Mouse (Mus musculus) cerebellum, adult 2 months (tissue): ENCODE results near the gene Dapp1. TPM values are rescaled to one million over a fixed set of nuclear protein-coding genes. Genes with fewer than 3 reads are reported as not detected.

Experiments used
- DNase-seq, 2 experiments: peaks; one replicate each; pipeline ENCODE4 v3.0.0; 2021
- H3K27ac ChIP-seq: fragments of 200-500 bp; 2 replicates; pipeline ENCODE4 v1.5.1; 2012; ENCODE audit warnings: low read length, control low read depth, inconsistent platforms; ENCODE audit not compliant: insufficient read depth
- H3K27me3 ChIP-seq: fragments of 200-500 bp; 2 replicates; pipeline ENCODE4 v1.6.1; 2012; ENCODE audit warnings: inconsistent platforms, mild to moderate bottlenecking, low read length, moderate library complexity; ENCODE audit not compliant: control insufficient read depth, insufficient read depth
- H3K4me1 ChIP-seq: fragments of 200-500 bp; 2 replicates; pipeline ENCODE4 v1.6.1; 2011; ENCODE audit warnings: low read length; ENCODE audit not compliant: control insufficient read depth, insufficient read depth
- H3K4me3 ChIP-seq: fragments of 200-500 bp; replicated peaks from 2 replicates; pipeline ENCODE3; 2011; ENCODE audit warnings: mild to moderate bottlenecking, low read depth, low read length, control low read depth; ENCODE audit not compliant: insufficient read depth
- CTCF ChIP-seq: fragments of 200-500 bp; IDR thresholded peaks from 2 replicates; pipeline ENCODE4 v1.5.1; 2011; ENCODE audit warnings: low read depth, mild to moderate bottlenecking, control low read depth, low read length, moderate library complexity, borderline replicate concordance; ENCODE audit not compliant: insufficient read depth
- POLR2A ChIP-seq: fragments of 200-500 bp; IDR thresholded peaks from 2 replicates; pipeline ENCODE4 v1.6.1; 2011; ENCODE audit warnings: low read length, control low read depth, borderline replicate concordance; ENCODE audit not compliant: insufficient read depth
- WGBS: fragments of 180-500 bp; shearing (Covaris S2); methylation state at CpG from one replicate; pipeline ENCODE4 v1.1.7; 2018; 5-methylcytosine and 5-hydroxymethylcytosine counted together
- polyA plus RNA-seq: library from polyadenylated mRNA; depleted of rRNA; stranded (reverse); fragments of >200 nt; gene quantifications from 2 replicates; pipeline ENCODE4 v1.2.3, GENCODE M21; 2012

The Dapp1 gene
- polyA plus RNA-seq, 1 experiment, result 1.1 TPM

GRCm38 (mm10) chr3:137959456-137959855 is 21.9 kb downstream of the Dapp1 start:
- TF ChIP-seq CTCF, result no peak
- TF ChIP-seq POLR2A, result no peak
- 48% methylated on average over 4 of the region's 4 CpGs for WGBS
- H3K27me3 ChIP-seq, result no peaks in the 10 kb centered on the region
- H3K4me1 ChIP-seq, result peaks cover 7% of the 10 kb centered on the region
- H3K27ac ChIP-seq, result no peak overlapping the region
- DNase-seq, result peak in 1 of 2 experiments; percentile 53
- H3K4me3 ChIP-seq, result no peak overlapping the region

- TF ChIP-seq CTCF (no peak), POLR2A (no peak)
- Histone ChIP-seq H3K27ac (no peak overlapping the region), H3K4me3 (no peak overlapping the region), H3K4me1 (peaks cover 7% of the 10 kb centered on the region), H3K27me3 (no peaks in the 10 kb centered on the region)
- 94% methylated on average over 4 of the region's 4 CpGs for WGBS
- DNase-seq, result no peak
Measured at GRCm38 (mm10) chr3:137958352-137958751, 23.0 kb downstream of the Dapp1 start.

GRCm38 (mm10) chr3:137957864-137958263 is 23.5 kb downstream of the Dapp1 start:
- no peak for DNase-seq
- Histone ChIP-seq H3K4me3 (no peak overlapping the region), H3K27ac (no peak overlapping the region), H3K27me3 (no peaks in the 10 kb centered on the region), H3K4me1 (peaks cover 7% of the 10 kb centered on the region)
- no peak for TF ChIP-seq CTCF
- TF ChIP-seq POLR2A, result no peak
- 84% methylated on average over 9 of the region's 9 CpGs for WGBS

GRCm38 (mm10) chr3:137955560-137956081 is 25.7 kb downstream of the Dapp1 start:
- DNase-seq, result no peak
- Histone ChIP-seq H3K27me3 (no peaks in the 10 kb centered on the region), H3K27ac (no peak overlapping the region), H3K4me1 (no peaks in the 10 kb centered on the region; the same call in 1 of the 2 replicates), H3K4me3 (no peak overlapping the region)
- TF ChIP-seq CTCF (no peak), POLR2A (no peak)
- WGBS, result 18% methylated on average over 16 of the region's 16 CpGs

GRCm38 (mm10) chr3:137954256-137954916 is 27.0 kb downstream of the Dapp1 start:
- TF ChIP-seq POLR2A (no peak), CTCF (no peak)
- Histone ChIP-seq H3K4me3 (no peak overlapping the region), H3K4me1 (no peaks in the 10 kb centered on the region; the same call in 1 of the 2 replicates), H3K27ac (no peak overlapping the region), H3K27me3 (no peaks in the 10 kb centered on the region)
- WGBS, result 84% methylated on average over 23 of the region's 23 CpGs
- DNase-seq, result no peak

- no peaks in the 10 kb centered on the region for H3K4me1 ChIP-seq
Measured at GRCm38 (mm10) chr3:137952914-137953880, 28.1 kb downstream of the Dapp1 start.

GRCm38 (mm10) chr3:137952225-137952913 is 29.0 kb downstream of the Dapp1 start:
- Histone ChIP-seq H3K4me3 (no peak overlapping the region), H3K27ac (no peak overlapping the region), H3K27me3 (no peaks in the 10 kb centered on the region), H3K4me1 (no peaks in the 10 kb centered on the region)
- TF ChIP-seq POLR2A (no peak), CTCF (no peak)
- DNase-seq, result no peak
- 83% methylated on average over 4 of the region's 4 CpGs for WGBS

More at GRCm38 (mm10) chr3:137952914-137953880, 28.1 kb downstream of the Dapp1 start:
- no peak overlapping the region for H3K27ac ChIP-seq
- no peaks in the 10 kb centered on the region for H3K27me3 ChIP-seq
- no peak for DNase-seq
- no peak for TF ChIP-seq CTCF
- TF ChIP-seq POLR2A, result no peak
- H3K4me3 ChIP-seq, result no peak overlapping the region
- WGBS, result 66% methylated on average over 14 of the region's 14 CpGs
